Mouse (Mus musculus): ENCODE data around the gene Runx1.

GRCm38 (mm10) chr16:92606491-92606965 lies 219.4 kb downstream of the Runx1 start:
- TF ChIP-seq GATA1 (IDR thresholded peaks at IDR 0.05; ENCODE audit: borderline replicate concordance, low read length) (no peak), FLI1 (IDR thresholded peaks at IDR 0.05; ENCODE audit: low read length) (no peak)

Data from megakaryocyte, embryonic 14.5 days (primary cell).